Mouse (Mus musculus) ES-E14 (cell line): ENCODE measurements around the gene Usp29. TPM values are rescaled to one million over a fixed set of nuclear protein-coding genes. Genes with fewer than 3 reads are reported as not detected.

Experiments used
- DNase-seq: peaks from one replicate; pipeline ENCODE4 v3.0.0-alpha.2; 2013; ENCODE audit warnings: low read depth, low spot score
- H3K27ac ChIP-seq: 2 replicates; pipeline ENCODE4 v1.5.1; 2012; ENCODE audit warnings: low read depth, mild to moderate bottlenecking, low read length, moderate library complexity, mixed read lengths; ENCODE audit not compliant: poor library complexity, insufficient read depth, severe bottlenecking
- H3K36me3 ChIP-seq: 2 replicates; pipeline ENCODE4 v1.6.1; 2012; ENCODE audit warnings: mild to moderate bottlenecking, low read length, moderate library complexity, mixed read lengths; ENCODE audit not compliant: control insufficient read depth, poor library complexity, insufficient read depth, severe bottlenecking
- H3K4me1 ChIP-seq, 2 experiments: fragments of 150-350 bp in 1 of 2; sonication (generic) in 1 of 2; 2 replicates each; pipeline ENCODE4 v1.6.1; 2012; ENCODE audit warnings: low read length in 2 of 2, mild to moderate bottlenecking in 1 of 2, mixed read lengths in 1 of 2; ENCODE audit not compliant: control insufficient read depth in 2 of 2, insufficient read depth in 2 of 2, poor library complexity in 1 of 2
- H3K4me3 ChIP-seq, 2 experiments: fragments of 150-350 bp in 1 of 2; sonication (generic) in 1 of 2; 2 replicates each; pipeline ENCODE4 v1.5.1; 2012; ENCODE audit warnings: low read length in 2 of 2, low read depth in 1 of 2, mild to moderate bottlenecking in 1 of 2, mixed read lengths in 1 of 2; ENCODE audit not compliant: insufficient read depth in 1 of 2, poor library complexity in 1 of 2, severe bottlenecking in 1 of 2
- H3K9ac ChIP-seq: 2 replicates; pipeline ENCODE4 v1.6.1; 2012; ENCODE audit warnings: low read depth, mild to moderate bottlenecking, low read length, mixed read lengths; ENCODE audit not compliant: poor library complexity, insufficient read depth, severe bottlenecking
- H3K9me3 ChIP-seq: fragments of 150-350 bp; sonication (generic); 2 replicates; pipeline ENCODE4 v1.6.1; 2012; ENCODE audit warnings: low read depth, mild to moderate bottlenecking, low read length; ENCODE audit not compliant: control insufficient read depth, insufficient read depth
- CHD2 ChIP-seq: IDR thresholded peaks from 2 replicates; pipeline ENCODE4 v1.6.1; 2014; ENCODE audit warnings: mild to moderate bottlenecking, low read depth, low read length, inconsistent platforms
- HCFC1 ChIP-seq: IDR thresholded peaks from 2 replicates; pipeline ENCODE4 v1.6.1; 2012; ENCODE audit warnings: low read length, inconsistent platforms, borderline replicate concordance; ENCODE audit not compliant: insufficient read depth
- MAFK ChIP-seq: IDR thresholded peaks from 2 replicates; pipeline ENCODE4 v1.6.1; 2014; ENCODE audit warnings: mild to moderate bottlenecking, low read depth, low read length, inconsistent platforms; ENCODE audit not compliant: insufficient read depth
- ZC3H11A ChIP-seq: IDR thresholded peaks from 2 replicates; pipeline ENCODE4 v1.6.1; 2012; ENCODE audit warnings: low read depth, mild to moderate bottlenecking, inconsistent platforms, low read length, borderline replicate concordance
- ZNF384 ChIP-seq: IDR thresholded peaks from 2 replicates; pipeline ENCODE4 v1.6.1; 2012; ENCODE audit warnings: low read depth, low read length, inconsistent platforms
- in situ Hi-C, 2 experiments: fragments of 600-800 bp; cut with MboI; formaldehyde crosslinking; loops; one replicate each; pipeline ENCODE4 v1.15.1; 2025; ENCODE audit warnings: low sequenced_read_pairs in 2 of 2, inconsistent platforms in 1 of 2; ENCODE audit not compliant: unreplicated experiment in 2 of 2
- total RNA-seq: library from RNA; depleted of rRNA; stranded (reverse); fragments of 300-350 nt; gene quantifications from 2 replicates; pipeline ENCODE4 v1.2.3, GENCODE M21; 2012; rRNA removed

Usp29 gene
- 2.5 and 4.5 TPM in 2 replicates for total RNA-seq

DNA sequence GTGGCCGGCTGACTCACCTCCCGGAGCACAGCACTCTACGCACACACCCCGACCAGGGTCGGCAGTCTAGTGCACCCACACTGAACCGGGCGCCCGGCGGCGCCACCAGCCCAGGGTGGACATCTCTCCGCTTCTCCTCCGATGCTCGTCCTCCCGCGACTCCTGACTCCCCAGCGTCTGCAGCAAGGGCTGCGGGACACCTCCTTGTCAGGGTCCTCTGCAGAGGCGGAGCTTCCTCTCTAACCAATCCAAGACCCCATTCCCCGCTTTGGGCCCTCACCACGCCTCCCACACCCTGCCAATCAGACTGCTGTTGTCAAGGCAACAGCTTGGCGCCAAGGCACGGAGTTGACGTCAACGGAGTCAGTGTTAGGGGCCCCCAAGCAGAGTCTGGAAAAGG is at the start of gene Usp29, which contains the start of gene Peg3:
Gene Usp29, plus strand, starts transcription at position 338 of the 400 bp plus-strand sequence.
Gene Peg3, minus strand, starts transcription at position 191 of the 400 bp plus-strand sequence.
- Histone ChIP-seq H3K9ac (peak within 1 kb of the TSS; percentile 88), H3K4me1 (no peaks in the 10 kb centered on the region), H3K36me3 (no peaks in the 10 kb centered on the region), H3K27ac (peak within 1 kb of the TSS; percentile 82), H3K9me3 (no peaks in the 10 kb centered on the region; the same call in 1 of the 2 replicates), H3K4me3 (peak within 1 kb of the TSS; percentile 73 to 78)
- peak; percentile 72 for DNase-seq
- no peak for TF ChIP-seq ZC3H11A
- TF ChIP-seq MAFK = no peak
- TF ChIP-seq ZNF384 = no peak
- in situ Hi-C loops = loop anchor here in 1 of 2 experiments (25.0 kb wide), 1 partner anchor 143 kb away; no protein-coding TSS in a partner anchor

DNA sequence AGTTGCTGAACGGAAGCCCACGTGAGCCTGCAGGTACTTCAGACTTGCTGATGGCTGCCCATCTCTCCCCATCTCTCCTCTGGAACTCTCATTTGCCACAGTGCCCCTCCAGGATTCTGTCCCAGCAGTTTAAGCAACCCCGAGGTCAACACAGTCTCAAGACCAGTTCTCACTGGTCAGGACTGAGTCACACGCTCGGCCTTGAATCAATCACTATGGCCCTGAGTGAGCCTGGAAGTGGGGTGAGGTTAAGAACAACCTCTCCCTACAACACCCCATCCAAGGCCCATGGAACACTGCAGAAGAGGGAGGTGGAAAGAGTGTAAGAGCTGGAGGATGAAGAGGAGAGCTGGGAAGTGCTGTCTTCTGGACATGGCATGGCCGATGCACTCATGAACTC is 44.9 kb upstream of the Usp29 start:
- DNase-seq = no peak
- Histone ChIP-seq H3K27ac (no peak overlapping the region), H3K4me1 (no peaks in the 10 kb centered on the region), H3K9ac (no peak overlapping the region), H3K4me3 (no peak overlapping the region), H3K9me3 (no peaks in the 10 kb centered on the region), H3K36me3 (no peaks in the 10 kb centered on the region)
- in situ Hi-C loops = no loop called here
- TF ChIP-seq CHD2 (no peak), ZC3H11A (no peak), MAFK (no peak), HCFC1 (no peak)

DNA sequence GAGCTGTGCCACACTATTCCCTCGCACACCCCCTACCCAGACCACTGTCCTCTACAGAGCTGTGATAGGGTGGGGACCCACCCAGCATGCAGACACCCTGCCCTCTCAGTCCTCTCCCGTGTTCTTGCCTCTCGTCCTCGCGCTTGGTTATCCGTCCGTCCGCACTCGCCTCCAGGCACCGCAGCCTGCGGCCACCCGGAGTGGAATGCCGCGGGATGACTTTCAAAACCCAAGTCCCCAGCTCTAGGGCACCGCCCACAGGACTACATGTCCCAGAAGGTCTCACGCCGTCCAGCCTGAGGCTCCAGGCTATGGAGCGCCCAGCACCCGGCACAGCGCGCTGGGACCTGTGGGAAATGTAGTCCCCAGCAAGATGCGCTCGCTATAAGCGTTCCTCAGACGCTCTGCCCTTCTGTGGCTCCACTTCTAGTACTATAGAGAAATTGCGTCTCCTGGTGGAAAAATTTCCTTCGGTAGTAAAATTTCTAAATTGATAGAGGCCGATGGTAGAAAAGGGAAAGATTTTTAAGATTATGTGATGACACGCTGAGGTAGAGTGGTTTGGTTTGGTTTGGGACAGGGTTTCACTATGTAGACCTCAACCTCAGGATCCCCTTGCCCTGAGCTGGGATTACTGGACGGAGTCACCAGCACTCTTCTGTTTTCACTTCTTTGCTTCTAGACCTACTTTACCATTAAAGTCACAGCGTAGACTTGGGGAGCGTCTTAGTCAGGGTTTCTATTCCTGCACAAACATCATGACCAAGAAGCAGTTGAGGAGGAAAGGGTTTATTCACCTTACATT is 33.9 kb upstream of the Usp29 start, which contains the start of gene Zim1:
Gene Zim1, minus strand, starts transcription at position 210 of the 805 bp plus-strand sequence.
- no peaks in the 10 kb centered on the region for H3K9me3 ChIP-seq
- in situ Hi-C loops = no loop called here
- DNase-seq = peak; percentile 79
- H3K36me3 ChIP-seq = no peaks in the 10 kb centered on the region
- no peak within 1 kb of the TSS for H3K27ac ChIP-seq
- TF ChIP-seq HCFC1 = peak; percentile 98
- TF ChIP-seq ZNF384 = no peak
- 0 out of 2 replicates have a peak within 1 kb of the TSS, but pooled peaks have one; percentile 49 for H3K9ac ChIP-seq
- no peaks in the 10 kb centered on the region; a peak in 1 of 4 replicates for H3K4me1 ChIP-seq
- peak within 1 kb of the TSS; percentile 62 to 68 for H3K4me3 ChIP-seq

DNA sequence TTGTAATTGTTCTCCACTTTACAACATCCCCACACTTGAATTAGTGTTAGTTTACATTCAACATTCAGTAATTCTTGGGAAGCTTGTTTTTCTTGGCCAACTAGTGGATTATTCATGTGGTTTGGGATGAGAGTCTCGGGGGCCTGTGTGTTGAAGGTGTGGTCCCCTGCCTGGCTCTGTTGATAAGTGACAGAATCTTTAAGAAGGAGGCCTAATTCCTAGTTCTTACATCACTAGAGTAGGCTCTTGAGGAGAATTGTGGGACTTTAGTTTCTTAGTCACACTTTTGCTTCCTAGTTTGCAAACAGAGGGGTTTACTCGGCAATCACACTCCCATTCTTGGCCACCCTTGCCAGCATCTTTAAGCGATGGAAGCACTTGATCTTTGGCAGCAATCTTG is 31.1 kb upstream of the Usp29 start:
- Histone ChIP-seq H3K36me3 (no peaks in the 10 kb centered on the region), H3K4me1 (no peaks in the 10 kb centered on the region; a peak in 1 of 4 replicates), H3K4me3 (no peak overlapping the region), H3K27ac (no peak overlapping the region), H3K9ac (no peak overlapping the region), H3K9me3 (no peaks in the 10 kb centered on the region)
- DNase-seq = no peak
- in situ Hi-C loops = no loop called here
- TF ChIP-seq ZNF384 = no peak
- TF ChIP-seq ZC3H11A = no peak
- no peak for TF ChIP-seq HCFC1
- TF ChIP-seq CHD2 = no peak
- no peak for TF ChIP-seq MAFK
